Comparison of ENCODE assay signal across 8 mouse cellular contexts in the genomic region with DNA sequence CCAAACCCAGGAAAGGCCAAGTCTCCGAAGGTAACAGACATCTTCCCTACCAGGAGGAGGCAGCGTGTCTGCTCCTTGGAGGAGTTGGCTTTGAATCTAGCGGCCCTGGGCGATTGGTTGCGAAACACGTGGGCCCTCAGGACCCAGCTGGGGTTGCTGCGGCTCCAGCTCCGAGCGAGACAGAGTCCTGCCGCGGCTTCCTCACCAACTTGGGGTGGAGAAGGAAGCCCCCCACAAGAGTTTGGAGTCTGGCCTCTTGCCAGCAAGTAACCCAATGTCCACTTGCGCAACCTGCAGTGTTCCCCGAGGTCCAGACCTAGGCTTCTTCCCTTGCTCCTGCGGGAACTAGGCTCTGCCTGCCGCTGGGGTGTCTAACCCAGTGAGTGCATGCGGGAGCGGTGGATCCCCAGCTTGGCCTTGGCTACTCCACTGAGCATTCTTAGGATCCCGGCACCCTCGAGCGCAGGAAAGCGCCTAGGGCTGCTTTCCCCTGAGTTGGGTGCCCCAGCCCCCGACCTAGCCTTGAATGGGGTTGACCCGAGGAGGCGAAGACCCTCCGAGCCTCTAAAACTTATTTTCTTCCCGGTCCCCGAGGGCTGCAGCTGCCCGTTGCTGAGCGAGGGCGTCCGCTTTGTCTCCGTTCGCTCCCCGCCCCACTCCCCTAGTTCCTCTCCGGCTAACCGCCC. TPM values are rescaled to one million over a fixed set of nuclear protein-coding genes. Genes with fewer than 3 reads are reported as not detected.
A peak's percentile ranks its signal among the peaks of the same experiment; 100 is the strongest.
DNase-seq lines count a peak whose midpoint lies in the region; ATAC-seq lines count a peak whose summit lies in the region.

No protein-coding gene starts in this region.

- peak overlapping the region; percentile 97 for H3K9ac ChIP-seq in hindbrain, embryonic 13.5 days

- DNase-seq in Muller cell, postnatal 12 days (ENCODE audit: inconsistent ontology term), result peak; percentile 81
- DNase-seq in cerebellum, adult 8-10 months, result peak; percentile 27
- DNase-seq in frontal cortex, postnatal 14 days (ENCODE audit: low spot score in 2 of 2), result peak; percentile 70 to 76
- DNase-seq in left cerebral cortex, postnatal 10 days (ENCODE audit: extremely low spot score in 1 of 2, low spot score in 2 of 2), result peak; percentile 80 to 91
- peak; percentile 74 for DNase-seq in right cerebral cortex, postnatal 14 days
- peak; percentile 75 to 80 for DNase-seq in urinary bladder, postnatal 4 days (ENCODE audit: low spot score in 2 of 2)

- peak; percentile 83 for ATAC-seq in hindbrain, embryonic 13.5 days (ENCODE audit: low FRiP score)

- H3K36me3 ChIP-seq in hindbrain, embryonic 13.5 days, result peaks cover 5% of the 10 kb centered on the region
- peaks cover 7% of the 10 kb centered on the region for H3K36me3 ChIP-seq in megakaryocyte, embryonic 14.5 days (replicated peaks; ENCODE audit: low read length)

- WGBS in hindbrain, embryonic 13.5 days, result under 1% methylated on average over 35 of the region's 36 CpGs

- H3K27ac ChIP-seq in hindbrain, embryonic 13.5 days, result peak overlapping the region; percentile 98

- peaks cover 69% of the 10 kb centered on the region for H3K4me1 ChIP-seq in hindbrain, embryonic 13.5 days (replicated peaks)
- H3K4me1 ChIP-seq in megakaryocyte, embryonic 14.5 days, result peaks cover 42% of the 10 kb centered on the region

- peak overlapping the region; percentile 83 for H3K4me2 ChIP-seq in hindbrain, embryonic 13.5 days

- intact Hi-C loops in left cerebral cortex, postnatal 10 days (cut with DNase I), result loop anchor here (5.0 kb wide), 2 partner anchors 322 to 392 kb away; no protein-coding TSS in a partner anchor

- no peaks in the 10 kb centered on the region for H3K9me3 ChIP-seq in hindbrain, embryonic 13.5 days
- no peaks in the 10 kb centered on the region for H3K9me3 ChIP-seq in megakaryocyte, embryonic 14.5 days

- H3K4me3 ChIP-seq in hindbrain, embryonic 13.5 days, result peak overlapping the region; percentile 96
- peak overlapping the region; percentile 95 for H3K4me3 ChIP-seq in megakaryocyte, embryonic 14.5 days (replicated peaks)

- no peaks in the 10 kb centered on the region for H3K27me3 ChIP-seq in hindbrain, embryonic 13.5 days
- peaks cover 71% of the 10 kb centered on the region for H3K27me3 ChIP-seq in megakaryocyte, embryonic 14.5 days (replicated peaks)

RNA-seq across cellular contexts. Expression of a gene that starts 0.5 kb away (rescaled TPM):
- 59.2 and 62.1 TPM in 2 replicates for polyA plus RNA-seq in hindbrain, embryonic 13.5 days (2015; fragmentation: Nextera tagmentation; extraction: Ambion mirVana)
- total RNA-seq in left cerebral cortex, postnatal 10 days (2021), result 100 to 1,000 TPM; 492 to 530 TPM
- 1.0 and 1.2 TPM in 2 replicates for polyA plus RNA-seq in megakaryocyte, embryonic 14.5 days (2012; ENCODE audit: insufficient read depth, low replicate concordance)

RNA-seq across cellular contexts. Expression of a gene that starts 42.3 kb away (rescaled TPM):
- 37.3 and 40.1 TPM in 2 replicates for polyA plus RNA-seq in hindbrain, embryonic 13.5 days (2015; fragmentation: Nextera tagmentation; extraction: Ambion mirVana)
- total RNA-seq in left cerebral cortex, postnatal 10 days (2021), result 10 to 100 TPM; 90.1 to 93.4 TPM
- polyA plus RNA-seq in megakaryocyte, embryonic 14.5 days (2012; ENCODE audit: insufficient read depth, low replicate concordance), result 9.3 and 23.5 TPM in 2 replicates

Comparison
In these comparisons a context has a peak if more than half of its experiments do, and no peak if none do; other contexts are left out.
1. Peak in every context shown above with its lines: DNase-seq, ATAC-seq, H3K4me3 ChIP-seq and H3K27ac ChIP-seq.
2. DNase-seq: peak in every context shown above with its lines; median percentile 86 in left cerebral cortex, postnatal 10 days; 81 in Muller cell, postnatal 12 days; 78 in urinary bladder, postnatal 4 days; 74 in right cerebral cortex, postnatal 14 days; 73 in frontal cortex, postnatal 14 days; 27 in cerebellum, adult 8-10 months.
3. RNA of a gene that starts 0.5 kb away (polyA plus RNA-seq): 59.2 to 62.1 TPM in hindbrain, embryonic 13.5 days; 1.0 to 1.2 TPM in megakaryocyte, embryonic 14.5 days; every median in the first group is over 10 times any median in the second.